Mouse (Mus musculus): ENCODE measurements around the gene Krt222.
A peak's percentile ranks its signal among the peaks of the same experiment; 100 is the strongest.

DNA sequence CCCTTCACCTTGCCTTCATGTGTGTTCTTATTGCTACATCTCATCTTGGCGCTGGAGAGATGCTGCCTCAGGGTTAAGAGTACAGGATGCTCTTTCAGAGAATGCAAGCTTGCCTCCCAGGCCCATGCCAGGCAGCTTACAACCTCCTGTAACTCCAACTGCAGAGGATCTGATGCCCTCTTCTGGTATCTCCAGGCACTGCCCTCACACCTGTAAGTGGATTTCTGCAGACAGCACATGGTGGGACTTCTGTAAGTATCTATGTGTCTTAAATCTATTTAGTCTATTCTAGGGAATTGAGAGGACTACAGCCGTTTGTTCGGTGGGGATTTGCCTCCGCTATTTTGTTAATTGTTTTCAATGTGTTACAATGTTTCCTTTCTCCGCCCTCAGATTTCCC is 49.0 kb upstream of the Krt222 start:
- TF ChIP-seq CTCF (IDR thresholded peaks at IDR 0.05; ENCODE audit: extremely low read depth, insufficient read length, insufficient replicate concordance, low read depth, low read length) (peak; percentile 33; the same call in 1 of the 2 replicates), POLR2A (IDR thresholded peaks at IDR 0.05; ENCODE audit: low read depth, low read length) (no peak)

All from small intestine, adult 2 months (tissue).